Mouse (Mus musculus) heart, postnatal 0 days (tissue): Measurements from ENCODE around the gene 1700092M07Rik. TPM values are rescaled to one million over a fixed set of nuclear protein-coding genes. Genes with fewer than 3 reads are reported as not detected.
A peak's percentile ranks its signal among the peaks of the same experiment; 100 is the strongest.
"Not testable (repeated sequence)": the region's sequence is repeated elsewhere in the genome, so short reads cannot be mapped to it uniquely, and the experiment has no call there.

Experiments
- ATAC-seq: fragments of 200-750 bp; cut with Nextera tagmentation; 2 replicates; pipeline ENCODE4 v1.8.0; 2017; ENCODE audit warnings: low read depth, moderate number of reproducible peaks, moderate library complexity; ENCODE audit not compliant: insufficient read depth
- DNase-seq: peaks from one replicate; pipeline ENCODE4 v3.0.0-alpha.2; 2016; ENCODE audit warnings: low spot score
- H3K27ac ChIP-seq: fragments of 300-500 bp; sonication (generic); 2 replicates; pipeline ENCODE4 v1.5.1; 2014; ENCODE audit warnings: low read depth, mild to moderate bottlenecking
- H3K27me3 ChIP-seq: fragments of 300-500 bp; sonication (generic); 2 replicates; pipeline ENCODE4 v1.6.1; 2014; ENCODE audit warnings: low read length, mixed read lengths; ENCODE audit not compliant: control insufficient read depth, insufficient read depth
- H3K36me3 ChIP-seq: fragments of 300-500 bp; sonication (generic); replicated peaks from 2 replicates; pipeline ENCODE4 v1.6.1; 2014; ENCODE audit warnings: low read length, mixed read lengths; ENCODE audit not compliant: control insufficient read depth, insufficient read depth
- H3K4me1 ChIP-seq: fragments of 300-500 bp; sonication (generic); 2 replicates; pipeline ENCODE4 v1.6.1; 2014; ENCODE audit warnings: antibody characterized with exemption; ENCODE audit not compliant: control insufficient read depth, insufficient read depth
- H3K4me2 ChIP-seq: fragments of 300-500 bp; sonication (generic); 2 replicates; pipeline ENCODE4 v1.6.1; 2014; ENCODE audit warnings: low read depth, mild to moderate bottlenecking, low read length, moderate library complexity
- H3K4me3 ChIP-seq: fragments of 300-500 bp; sonication (generic); 2 replicates; pipeline ENCODE4 v1.5.1; 2014; ENCODE audit warnings: low read depth, low read length
- H3K9ac ChIP-seq: fragments of 300-500 bp; sonication (generic); replicated peaks from 2 replicates; pipeline ENCODE4 v1.6.1; 2014; ENCODE audit warnings: low read depth, low read length, mixed read lengths
- H3K9me3 ChIP-seq: fragments of 300-500 bp; sonication (generic); replicated peaks from 2 replicates; pipeline ENCODE4 v1.6.1; 2016; ENCODE audit warnings: low read length; ENCODE audit not compliant: control insufficient read depth
- CTCF ChIP-seq: IDR thresholded peaks from 2 replicates; pipeline ENCODE4 v1.5.1; 2016; ENCODE audit warnings: antibody characterized with exemption, control low read depth, low read depth
- EP300 ChIP-seq: IDR thresholded peaks from 2 replicates; pipeline ENCODE4 v1.6.1; 2016; ENCODE audit warnings: antibody characterized with exemption, low read depth
- WGBS: fragments of 180-500 bp; shearing (Covaris S2); extraction: QIAGEN DNeasy Blood & Tissue Kit; methylation state at CpG from one replicate; pipeline ENCODE4 v1.1.7; 2014; 5-methylcytosine and 5-hydroxymethylcytosine counted together
- polyA plus RNA-seq: library from polyadenylated mRNA; unstranded; fragments of >200 nt; fragmentation: Nextera tagmentation; extraction: Ambion mirVana; gene quantifications from 2 replicates; pipeline ENCODE4 v1.2.1, GENCODE M21; 2015
- total RNA-seq: library from RNA; depleted of rRNA; stranded (reverse); fragments of >200 nt; gene quantifications from 2 replicates; pipeline ENCODE4 v1.2.3, GENCODE M21; 2014; ENCODE audit warnings: low replicate concordance

1700092M07Rik gene
- total and polyA plus RNA-seq, 2 experiments from 2014 or later = 0.38 TPM; not detected in 1

DNA sequence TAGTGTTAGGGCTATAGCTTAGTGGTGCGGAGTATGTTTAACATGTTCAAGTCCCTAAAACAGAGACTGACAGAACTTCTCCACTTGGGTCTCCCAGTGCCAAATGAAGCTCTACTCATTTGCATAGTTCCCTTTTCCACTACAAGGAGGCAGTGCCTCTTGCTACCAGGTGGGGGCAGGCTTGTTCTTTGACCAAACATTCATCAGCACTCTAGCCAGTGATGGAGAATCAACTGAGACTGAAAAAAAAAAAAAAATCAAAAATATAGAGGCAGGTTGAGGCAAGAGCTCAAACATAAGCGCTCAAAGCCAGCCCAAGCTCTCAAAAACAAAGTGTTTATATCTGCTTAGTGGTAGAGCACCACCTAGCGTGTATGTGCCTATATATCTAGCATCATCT, 22.2 kb upstream of the 1700092M07Rik start:
- Histone ChIP-seq H3K27ac (no peak overlapping the region), H3K9me3 (no peaks in the 10 kb centered on the region), H3K4me3 (no peak overlapping the region), H3K4me2 (no peak overlapping the region), H3K36me3 (no peaks in the 10 kb centered on the region), H3K27me3 (no peaks in the 10 kb centered on the region), H3K4me1 (peaks cover 12% of the 10 kb centered on the region), H3K9ac (no peak overlapping the region)
- DNase-seq (peak; percentile 55), ATAC-seq (no peak)
- no peak for TF ChIP-seq EP300
- peak; percentile 81 for TF ChIP-seq CTCF
- 76% methylated on average over 3 of the region's 3 CpGs for WGBS

DNA sequence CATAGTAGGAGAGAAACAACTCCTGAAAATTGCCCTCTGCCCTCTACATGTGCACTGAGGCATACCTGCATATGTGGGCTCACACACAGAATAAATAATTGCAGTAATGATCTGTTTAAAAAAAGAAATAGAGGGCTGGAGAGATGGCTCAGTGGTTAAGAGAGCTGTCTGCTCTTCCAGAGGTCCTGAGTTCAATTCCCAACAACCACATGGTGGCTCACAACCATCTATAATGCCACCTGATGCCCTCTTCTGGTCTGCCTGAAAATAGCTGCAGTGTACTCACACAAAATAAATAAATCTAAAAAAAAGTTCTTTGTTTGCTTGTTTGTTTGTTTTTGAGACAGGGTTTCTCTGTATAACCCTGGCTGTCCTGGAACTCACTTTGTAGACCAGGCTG, 21.5 kb upstream of the 1700092M07Rik start:
- ATAC-seq, DNase-seq, H3K4me3 ChIP-seq, H3K9me3 ChIP-seq, H3K27ac ChIP-seq, H3K36me3 ChIP-seq, H3K27me3 ChIP-seq, H3K4me2 ChIP-seq, H3K9ac ChIP-seq: not testable (repeated sequence)
- TF ChIP-seq CTCF = peak; percentile 31
- H3K4me1 ChIP-seq = peaks cover 13% of the 10 kb centered on the region

DNA sequence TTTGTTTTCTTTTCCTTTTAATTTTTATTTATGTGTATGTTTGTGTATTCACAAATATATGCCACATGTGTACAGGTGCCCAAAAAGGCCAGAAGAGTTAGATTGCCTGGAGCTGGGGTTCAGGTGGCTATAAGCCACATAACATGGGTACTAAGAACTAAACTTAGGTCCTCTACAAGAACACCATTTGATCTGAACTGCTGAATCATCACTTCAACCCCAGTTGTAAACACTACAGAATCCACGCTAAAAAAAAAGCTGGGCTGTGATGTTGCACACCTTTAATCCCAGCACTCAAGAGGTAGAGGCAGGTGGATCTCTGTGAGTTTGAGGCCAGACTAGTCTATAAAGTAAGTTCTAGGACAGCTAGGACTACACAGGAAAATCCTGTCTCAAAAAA, 19.1 kb upstream of the 1700092M07Rik start:
- H3K4me2 ChIP-seq = no peak overlapping the region
- H3K36me3 ChIP-seq = peaks cover 23% of the 10 kb centered on the region
- no peak for ATAC-seq
- no peak overlapping the region for H3K4me3 ChIP-seq
- 68% methylated on average over 1 of the region's 1 CpGs for WGBS
- H3K9ac ChIP-seq = no peak overlapping the region
- no peak overlapping the region for H3K27ac ChIP-seq
- H3K4me1 ChIP-seq = peaks cover 22% of the 10 kb centered on the region
- H3K9me3 ChIP-seq = no peaks in the 10 kb centered on the region
- no peak for TF ChIP-seq CTCF
- TF ChIP-seq EP300 = no peak
- no peak for DNase-seq
- H3K27me3 ChIP-seq = no peaks in the 10 kb centered on the region

DNA sequence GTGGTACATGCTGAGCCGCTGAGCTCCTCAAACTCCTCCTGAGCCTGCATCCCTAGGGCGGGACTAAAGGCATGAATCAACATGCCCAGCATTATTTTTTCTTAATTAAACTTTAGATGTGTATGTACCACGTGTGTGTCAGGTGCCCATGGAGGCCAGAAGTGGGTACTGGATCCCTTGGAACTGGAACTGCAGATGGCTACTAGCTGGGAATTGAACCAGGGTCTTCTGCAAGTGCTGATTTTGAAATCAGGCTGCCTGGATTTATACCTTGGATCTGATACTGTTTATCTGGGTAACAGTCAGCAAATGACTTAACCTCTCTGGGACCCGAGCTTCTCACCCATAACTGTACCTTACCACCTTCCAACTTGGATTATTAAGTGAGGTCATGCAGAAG, 18.5 kb upstream of the 1700092M07Rik start:
- DNase-seq = no peak
- no peak for TF ChIP-seq CTCF
- TF ChIP-seq EP300 = no peak
- H3K36me3 ChIP-seq = peaks cover 30% of the 10 kb centered on the region
- peaks cover 22% of the 10 kb centered on the region for H3K4me1 ChIP-seq
- WGBS = 58% methylated on average over 4 of the region's 4 CpGs
- peak overlapping the region; percentile 83 for H3K9ac ChIP-seq
- H3K27me3 ChIP-seq = no peaks in the 10 kb centered on the region
- H3K27ac ChIP-seq = peak overlapping the region; percentile 96; the same call in 1 of the 2 replicates
- peak overlapping the region; percentile 96 for H3K4me3 ChIP-seq
- H3K4me2 ChIP-seq = peak overlapping the region; percentile 82
- ATAC-seq = no peak
- H3K9me3 ChIP-seq = no peaks in the 10 kb centered on the region

DNA sequence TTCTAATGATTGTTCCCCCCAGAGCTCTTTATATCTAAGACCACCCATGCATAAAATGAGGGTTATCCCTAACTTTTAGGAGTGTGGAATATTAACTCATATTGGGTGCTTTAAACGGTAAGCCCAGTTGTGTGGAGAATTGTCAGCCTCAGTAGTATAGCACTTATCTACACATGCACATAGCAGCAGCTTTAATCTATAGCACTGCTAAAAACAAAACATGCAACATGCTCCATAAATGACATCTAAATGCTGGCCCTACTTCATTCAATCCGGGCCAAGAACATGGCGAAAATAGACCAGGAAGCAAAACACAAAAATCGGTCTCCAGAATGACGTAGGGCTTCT, 18.0 kb upstream of the 1700092M07Rik start:
- H3K27ac ChIP-seq = peak overlapping the region; percentile 96
- H3K27me3 ChIP-seq = no peaks in the 10 kb centered on the region
- peaks cover 30% of the 10 kb centered on the region for H3K36me3 ChIP-seq
- peak overlapping the region; percentile 82 for H3K4me2 ChIP-seq
- under 1% methylated on average over 5 of the region's 5 CpGs for WGBS
- TF ChIP-seq EP300 (no peak), CTCF (no peak)
- H3K4me1 ChIP-seq = peaks cover 22% of the 10 kb centered on the region
- DNase-seq = peak; percentile 66
- peak overlapping the region; percentile 83 for H3K9ac ChIP-seq
- ATAC-seq = no peak
- peak overlapping the region; percentile 96 for H3K4me3 ChIP-seq
- no peaks in the 10 kb centered on the region for H3K9me3 ChIP-seq

DNA sequence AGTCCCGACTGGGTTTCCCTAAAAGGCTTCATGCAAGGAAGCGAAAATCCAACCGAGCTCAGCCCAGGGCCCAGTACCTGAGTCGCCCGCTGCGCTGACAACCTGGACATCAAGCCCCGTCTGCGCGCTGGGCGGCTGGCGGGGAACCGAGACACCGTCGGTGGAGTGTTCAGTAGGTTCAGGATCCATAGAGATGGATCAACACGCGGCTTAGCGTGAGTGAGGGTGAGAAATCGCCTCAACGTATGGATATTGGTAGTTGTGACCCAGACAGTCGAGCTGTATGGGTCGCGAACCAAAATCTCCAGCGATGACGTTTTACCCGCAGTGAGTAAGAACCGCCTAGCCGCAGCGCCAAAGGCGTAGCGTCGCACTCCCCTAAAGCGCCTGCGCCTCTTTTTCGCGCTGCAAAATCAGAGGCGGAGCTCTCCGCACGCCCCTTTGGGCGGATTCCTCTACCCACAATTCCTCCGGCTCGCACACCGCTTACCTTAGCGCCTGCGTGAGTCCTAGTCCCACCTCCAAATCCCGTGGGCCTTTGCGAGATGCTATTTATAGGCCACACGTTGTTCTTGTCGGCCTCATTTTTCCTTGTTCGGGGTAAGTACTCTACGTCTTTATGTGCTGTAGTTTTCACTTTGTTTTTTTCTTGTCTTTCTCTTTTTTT, 17.5 kb upstream of the 1700092M07Rik start, which contains the start of gene Slc3a2:
TSS of gene Slc3a2 (minus strand) at position 463 of the 667 bp plus-strand sequence.
- WGBS = under 1% methylated on average over 50 of the region's 50 CpGs
- Histone ChIP-seq H3K9ac (peak within 1 kb of the TSS; percentile 95), H3K4me1 (peaks cover 22% of the 10 kb centered on the region), H3K4me3 (peak within 1 kb of the TSS; percentile 96), H3K4me2 (peak within 1 kb of the TSS; percentile 82), H3K36me3 (peaks cover 30% of the 10 kb centered on the region), H3K27me3 (no peaks in the 10 kb centered on the region), H3K27ac (peak within 1 kb of the TSS; percentile 96), H3K9me3 (no peaks in the 10 kb centered on the region)
- DNase-seq = peak; percentile 99
- TF ChIP-seq EP300 = peak; percentile 44; the same call in 1 of the 2 replicates
- TF ChIP-seq CTCF = no peak
- peak; percentile 97 for ATAC-seq
